Mouse (Mus musculus): ENCODE measurements around the gene Emx1.

The Emx1 gene

DNA sequence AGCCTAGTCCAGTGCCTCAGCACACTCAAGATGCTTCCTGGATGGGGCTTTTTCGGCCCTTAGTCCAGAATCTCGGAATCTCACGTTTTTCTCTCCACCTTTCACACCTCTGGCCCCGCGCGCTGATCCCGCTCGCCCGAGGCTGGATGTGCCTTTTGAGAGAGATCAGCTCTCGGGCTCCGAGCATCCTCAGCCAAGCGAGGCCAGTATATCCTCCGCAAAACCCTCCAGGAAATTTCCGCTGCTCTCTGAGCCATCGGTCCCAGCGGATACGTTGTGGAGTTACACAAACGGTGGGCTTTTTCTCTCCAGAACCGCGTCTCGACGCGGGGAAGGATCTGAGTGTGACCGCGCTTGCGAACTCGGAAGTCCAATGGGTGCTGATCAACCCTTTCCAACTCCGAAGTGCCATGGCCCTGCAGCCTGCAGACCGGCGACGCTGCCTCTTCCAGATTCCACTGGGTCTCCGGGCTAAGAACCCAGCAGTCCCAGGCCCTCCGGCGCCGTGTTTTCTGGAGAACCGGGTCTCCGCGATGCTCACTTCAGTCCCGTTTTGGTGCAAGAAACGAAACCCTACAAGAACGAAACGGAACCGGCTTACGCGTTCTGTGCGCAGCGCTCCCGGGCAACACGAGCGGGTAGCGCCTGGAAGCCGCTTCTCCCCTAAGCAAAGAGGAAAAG, 2.8 kb downstream of the Emx1 start:
- DNase-seq = peak; percentile 58 to 68

DNA sequence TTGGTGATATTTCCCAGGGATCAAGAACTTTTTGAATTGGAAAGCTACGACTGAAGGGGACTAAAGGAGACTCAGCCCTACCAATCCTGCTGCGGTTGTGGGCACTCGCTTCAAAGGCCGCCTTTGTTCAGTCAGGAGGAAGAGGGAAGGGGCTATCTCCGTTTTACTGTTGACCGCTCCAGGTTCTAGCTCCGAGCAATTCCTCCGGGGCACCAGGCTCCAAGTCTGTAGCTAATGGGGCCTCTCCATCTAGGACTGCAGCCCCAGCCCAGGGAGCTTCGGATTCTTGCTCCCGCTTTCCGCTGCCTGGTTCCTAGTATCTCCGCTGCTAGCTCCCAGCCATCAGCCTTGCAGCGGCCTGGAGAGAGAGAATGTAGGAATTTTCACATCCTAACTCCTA, 3.4 kb downstream of the Emx1 start:
- peak in 1 of 2 experiments; percentile 22 for DNase-seq

DNA sequence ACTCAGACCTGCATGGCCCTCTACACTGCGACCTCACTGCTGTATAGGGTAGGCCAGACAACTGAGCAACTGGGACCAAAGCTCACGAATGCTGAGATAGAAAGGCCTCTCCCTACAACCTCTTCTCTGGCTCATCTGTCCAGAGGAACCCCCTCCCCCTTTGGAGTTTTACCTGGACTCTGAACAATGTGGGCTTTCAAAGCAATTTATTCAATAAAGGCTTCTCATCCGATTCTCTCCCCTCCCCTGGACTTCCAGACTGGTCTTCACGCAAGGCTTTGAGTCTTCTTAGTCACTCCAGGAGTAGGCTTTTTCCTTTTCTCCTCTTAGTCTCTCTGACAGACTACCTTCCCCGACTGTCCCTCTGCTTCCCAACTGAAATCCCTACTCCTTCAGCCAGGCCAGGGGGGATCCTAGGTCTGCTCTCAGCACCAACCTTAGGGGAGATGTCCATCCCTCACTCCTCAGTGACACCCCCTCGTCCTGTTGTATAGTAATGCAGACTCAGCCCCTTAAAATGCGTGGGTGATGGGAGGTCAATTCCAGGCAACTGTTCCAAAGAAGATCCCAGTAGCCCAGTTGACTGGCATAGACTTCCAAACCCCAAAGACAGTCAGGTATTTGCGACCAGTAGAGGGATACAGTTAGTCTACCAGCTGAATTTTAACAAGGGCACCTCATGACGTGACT, 4.7 kb downstream of the Emx1 start:
- DNase-seq = no peak

DNA sequence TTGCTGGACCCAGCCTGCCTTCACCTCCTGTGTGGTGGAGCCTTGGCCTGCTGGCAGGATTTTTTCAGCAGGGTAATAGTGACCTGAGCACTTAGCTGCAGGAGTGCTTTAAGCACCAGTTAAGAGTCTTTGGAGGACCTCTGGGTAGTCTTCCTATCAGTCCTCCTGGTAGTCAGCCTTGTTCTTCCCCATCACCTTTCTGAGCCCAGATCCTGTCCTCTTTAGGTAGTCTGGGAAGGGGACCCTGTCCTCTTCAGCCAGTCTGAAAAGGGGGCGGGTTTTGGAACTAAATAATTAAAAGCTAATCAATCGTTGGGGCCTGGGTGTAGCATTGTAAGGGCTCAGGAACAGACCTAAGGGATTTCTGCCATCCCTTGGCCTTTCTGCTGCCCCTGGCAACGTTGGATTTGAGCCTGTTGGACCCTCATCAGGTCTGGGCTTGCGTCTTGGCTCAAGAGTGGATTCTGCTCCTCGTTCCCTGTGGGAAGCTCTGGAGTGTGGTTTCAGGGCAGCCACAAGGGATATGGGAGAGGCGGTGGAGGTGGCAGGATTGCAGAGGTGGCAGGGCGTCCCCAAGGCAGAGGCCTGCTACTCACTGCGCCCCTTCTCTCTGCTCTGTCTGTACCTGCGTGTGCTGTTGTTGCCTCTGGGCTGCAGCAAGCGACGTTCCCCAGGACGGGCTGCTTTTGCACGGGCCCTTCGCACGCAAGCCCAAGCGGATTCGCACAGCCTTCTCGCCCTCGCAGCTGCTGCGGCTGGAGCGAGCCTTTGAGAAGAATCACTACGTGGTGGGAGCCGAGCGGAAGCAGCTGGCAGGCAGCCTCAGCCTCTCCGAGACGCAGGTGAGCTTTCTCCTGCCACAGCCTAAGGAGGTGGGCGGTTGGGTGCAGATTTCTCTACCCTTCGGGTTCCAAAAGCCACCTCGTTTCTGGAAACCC, 6.4 kb downstream of the Emx1 start:
- peak; percentile 58 to 59 for DNase-seq

DNA sequence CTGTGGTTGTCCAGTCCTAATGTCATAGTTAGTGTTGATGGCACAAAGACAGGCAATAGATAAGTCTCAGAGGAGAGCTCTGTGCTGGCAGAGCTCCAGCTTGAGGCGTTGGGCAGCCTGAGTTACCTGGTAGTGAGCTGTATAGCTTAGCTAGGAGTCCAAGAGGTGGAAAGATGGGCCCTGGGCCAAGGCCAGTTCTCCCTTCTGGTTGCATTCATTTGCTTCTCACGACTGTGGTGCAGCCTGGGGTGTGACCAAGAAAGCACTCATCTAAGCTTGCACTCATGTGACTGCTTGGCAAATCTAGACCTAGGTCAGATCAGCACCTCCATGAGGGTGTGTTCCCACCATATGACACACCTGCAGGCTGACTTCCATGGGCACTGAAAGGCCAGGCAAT, 10.7 kb downstream of the Emx1 start:
- DNase-seq = peak in 1 of 2 experiments; percentile 34

DNA sequence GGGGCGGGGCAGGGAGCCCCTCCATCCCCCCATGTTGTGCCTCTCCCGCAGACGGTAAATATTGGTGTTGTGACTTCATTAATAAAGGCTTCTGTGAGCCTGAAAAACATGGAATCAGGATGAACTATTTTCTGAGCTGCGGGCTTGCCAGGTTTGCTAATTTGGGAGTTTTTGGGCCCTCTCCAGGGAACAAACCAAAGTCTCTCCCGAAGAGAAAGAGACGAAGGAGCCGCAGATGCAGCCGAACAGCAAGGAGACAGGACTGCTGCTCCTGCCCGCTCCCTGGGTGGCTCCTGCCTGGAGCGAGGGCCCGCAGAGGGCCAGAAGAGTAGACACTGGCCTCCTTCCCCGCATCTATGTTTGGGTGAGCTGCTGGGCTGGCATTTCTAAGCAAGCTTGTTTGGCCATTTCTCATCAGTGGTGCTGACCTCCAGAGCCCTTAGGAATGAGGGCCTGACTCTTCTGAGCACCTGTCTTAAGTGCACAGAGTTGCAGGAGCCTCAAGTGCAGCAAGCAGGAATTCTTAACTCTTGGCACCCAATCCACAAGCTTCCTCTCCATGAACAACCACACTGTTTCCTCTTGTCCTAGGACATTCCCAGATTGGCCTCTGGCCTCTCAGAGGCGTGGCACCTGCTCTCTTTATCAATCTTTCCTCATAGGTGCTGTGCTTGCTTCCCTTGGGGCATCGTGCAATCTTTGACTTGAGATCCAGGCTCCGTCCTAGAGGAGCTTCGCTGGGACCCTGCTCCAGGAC, 19.1 kb downstream of the Emx1 start:
- peak in 1 of 2 experiments; percentile 30 for DNase-seq

DNA sequence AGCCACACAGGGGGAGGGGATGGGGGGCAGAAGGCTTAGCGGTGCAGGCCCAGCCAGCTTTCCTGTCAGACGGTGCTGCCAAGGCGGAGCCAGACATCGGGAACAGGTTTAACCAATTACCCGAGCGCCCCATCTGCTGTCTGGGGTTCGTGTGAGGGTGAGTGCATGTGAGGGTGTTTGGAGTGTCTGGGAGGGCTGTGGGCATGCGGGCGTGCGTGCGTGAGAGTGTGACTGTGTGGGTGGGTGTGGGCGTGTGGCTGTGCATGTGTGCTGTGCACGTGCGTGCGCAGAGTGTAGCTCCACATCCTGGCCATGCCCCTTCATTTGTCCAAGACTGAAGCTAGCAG, 19.7 kb downstream of the Emx1 start:
- DNase-seq = peak in 1 of 2 experiments; percentile 49

DNA sequence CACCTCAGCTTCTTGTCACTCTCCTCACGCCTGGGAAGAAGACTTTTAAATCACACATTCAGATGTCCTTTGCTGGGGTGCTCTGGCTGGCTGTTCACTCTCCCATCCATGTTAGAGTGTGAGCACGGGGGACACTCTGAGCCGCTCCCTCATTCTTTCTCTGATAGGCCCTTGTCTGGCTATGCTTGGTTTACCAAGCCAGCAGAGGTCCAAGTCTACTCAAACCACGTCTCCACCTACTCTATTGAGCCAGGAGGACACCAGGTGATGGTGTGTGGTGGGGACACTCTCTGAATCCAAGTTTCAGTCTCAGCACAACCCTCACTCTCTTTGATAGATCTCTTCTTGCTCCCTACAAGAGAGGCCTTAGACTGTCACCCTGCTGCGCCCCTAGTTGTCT, 20.1 kb downstream of the Emx1 start:
- DNase-seq = no peak

DNA sequence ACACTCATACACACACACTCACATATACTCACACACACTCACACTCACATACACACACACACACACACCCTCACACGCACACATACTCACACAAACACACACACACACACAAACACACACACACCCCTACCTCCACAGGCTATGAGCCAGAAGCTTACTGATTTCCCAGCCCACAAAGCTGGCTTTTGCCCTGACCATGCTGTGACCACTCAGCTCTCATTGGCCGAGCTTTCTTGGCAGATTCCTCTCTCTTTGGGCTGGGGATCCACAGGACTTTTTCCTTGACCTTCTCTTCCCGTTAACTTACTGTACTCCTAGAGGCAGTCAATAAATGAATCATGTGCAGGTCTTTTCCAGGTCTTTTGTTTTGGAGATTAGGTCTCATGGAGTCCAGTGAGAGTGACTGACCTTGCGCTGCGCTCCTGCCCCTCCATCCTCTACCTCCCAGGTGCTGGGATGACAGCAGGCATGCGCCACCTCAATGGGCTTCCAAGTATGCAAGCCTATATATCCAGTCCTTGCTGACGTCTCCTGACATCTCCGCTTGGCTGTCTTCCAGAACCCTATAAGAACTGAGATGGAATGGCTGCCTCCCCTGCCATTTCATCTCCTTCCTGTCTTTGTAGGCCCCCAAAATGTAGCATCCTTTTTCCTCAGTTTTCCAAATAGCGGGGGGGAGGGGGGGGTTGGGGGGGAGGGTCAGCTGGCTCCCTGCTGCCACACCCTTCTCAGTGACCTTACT, 22.2 kb downstream of the Emx1 start:
- peak; percentile 77 to 84 for DNase-seq

DNA sequence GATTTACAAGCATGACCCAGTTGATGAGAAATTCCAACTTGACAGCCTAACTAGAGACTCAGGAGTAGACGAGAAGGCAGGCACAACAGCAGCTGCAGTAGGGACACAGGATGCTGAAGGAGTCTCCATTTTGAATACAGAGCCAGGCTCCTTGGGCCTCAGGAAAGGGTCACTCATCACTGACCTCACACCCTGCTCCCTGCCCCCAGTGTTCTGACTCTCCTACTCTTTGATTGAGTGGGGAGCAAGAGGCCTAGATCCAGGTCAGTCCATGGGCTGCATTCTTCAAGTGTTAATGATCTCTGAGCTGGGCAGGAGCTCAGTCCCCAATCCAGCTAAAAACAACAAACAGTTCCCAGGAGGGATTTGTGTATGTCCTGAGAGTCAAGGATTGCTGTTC, 23.4 kb downstream of the Emx1 start:
- no peak for DNase-seq

DNA sequence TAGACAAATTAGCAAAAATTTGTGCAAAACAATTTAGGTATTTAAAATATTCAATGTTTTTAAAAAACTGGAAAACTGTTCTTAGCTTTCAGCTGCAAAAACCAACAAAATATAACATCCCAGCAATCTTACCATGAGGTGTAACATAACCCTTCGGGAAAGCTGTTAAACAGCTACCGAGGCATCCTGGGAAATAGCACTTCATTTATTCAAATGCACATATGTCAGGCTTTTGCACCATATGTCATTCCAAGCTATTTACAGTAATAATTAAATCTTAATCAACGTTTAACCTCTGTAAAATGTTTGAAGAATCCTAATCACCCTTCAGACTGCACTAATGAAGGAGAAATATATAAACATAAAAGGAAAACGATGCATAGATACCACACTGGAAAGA, 31.0 kb downstream of the Emx1 start:
- no peak for DNase-seq

DNA sequence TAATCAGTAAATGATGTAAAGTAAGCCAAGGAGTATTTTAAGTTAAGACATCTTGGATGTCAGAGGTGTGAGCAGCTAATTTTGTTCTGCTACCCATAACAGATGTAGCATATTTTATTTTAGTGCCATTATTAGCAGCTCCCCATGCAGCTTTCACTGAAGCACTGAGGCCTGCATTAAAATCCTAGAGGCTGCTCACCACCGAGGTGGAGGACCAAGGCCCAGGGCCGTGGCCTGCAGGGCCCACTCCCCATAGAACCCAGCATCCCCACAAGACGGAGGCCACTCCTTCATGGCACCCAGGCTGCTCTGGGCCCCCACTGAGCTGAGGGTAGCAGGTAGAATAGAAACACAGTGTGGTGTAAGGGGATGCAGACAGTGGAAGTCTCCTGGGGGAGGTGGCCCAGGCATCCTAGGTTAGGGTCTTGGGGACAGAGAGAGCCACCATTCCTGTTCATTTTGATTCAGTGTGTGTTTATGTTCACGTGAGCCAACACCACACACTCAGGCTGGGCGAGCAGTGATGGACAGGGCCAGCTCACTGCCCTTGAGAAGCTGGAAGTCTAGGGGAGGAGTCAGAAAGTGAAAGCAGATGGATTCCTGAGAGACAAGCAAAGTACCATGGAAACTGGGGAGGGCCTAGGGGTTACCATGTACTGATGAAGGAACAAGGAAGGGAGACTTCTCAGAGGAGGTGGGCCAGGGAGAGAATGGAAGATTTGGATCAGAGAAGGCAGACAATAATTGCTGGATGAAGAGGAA, 31.6 kb downstream of the Emx1 start:
- no peak for DNase-seq

DNA sequence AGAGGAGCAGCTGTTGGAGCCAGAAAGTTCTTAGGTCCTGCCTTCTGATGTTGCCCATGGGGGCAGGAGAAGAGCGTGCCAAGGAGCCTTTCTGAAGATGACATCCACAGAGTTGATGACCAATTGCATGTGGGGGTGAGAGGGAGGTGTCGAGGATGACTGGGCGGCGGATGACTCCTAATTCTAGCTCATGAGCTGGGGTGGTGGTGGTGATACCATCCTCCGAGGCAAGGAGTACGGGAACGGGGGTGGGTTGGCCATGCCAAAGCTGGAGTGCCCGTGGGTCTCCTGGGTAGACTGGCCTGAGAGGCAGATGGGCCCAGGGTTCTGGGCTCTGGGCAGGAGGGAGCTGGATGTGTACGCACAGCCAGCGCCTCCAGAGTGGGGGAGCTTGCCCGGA, 32.5 kb downstream of the Emx1 start:
- DNase-seq = peak in 1 of 2 experiments; percentile 34

DNA sequence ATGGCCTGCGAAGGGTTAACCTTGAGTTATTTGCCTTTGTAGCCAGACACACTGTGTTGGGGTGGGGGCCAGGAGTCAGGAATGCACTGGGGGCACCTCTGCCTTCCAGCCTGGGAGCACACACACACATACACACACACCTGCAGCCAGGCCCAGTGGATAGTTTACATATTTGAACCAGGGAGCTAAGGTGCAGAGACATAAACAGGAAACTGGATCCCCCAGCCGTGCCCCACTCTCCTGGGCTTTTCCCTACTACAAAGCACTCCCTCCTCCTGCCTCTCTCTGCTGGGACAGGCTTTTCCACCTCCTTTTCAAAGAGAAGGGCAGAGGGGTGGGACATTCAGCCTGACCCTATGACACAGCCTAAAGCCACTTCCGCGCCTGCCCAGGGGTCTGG, 33.7 kb downstream of the Emx1 start:
- DNase-seq = no peak

DNA sequence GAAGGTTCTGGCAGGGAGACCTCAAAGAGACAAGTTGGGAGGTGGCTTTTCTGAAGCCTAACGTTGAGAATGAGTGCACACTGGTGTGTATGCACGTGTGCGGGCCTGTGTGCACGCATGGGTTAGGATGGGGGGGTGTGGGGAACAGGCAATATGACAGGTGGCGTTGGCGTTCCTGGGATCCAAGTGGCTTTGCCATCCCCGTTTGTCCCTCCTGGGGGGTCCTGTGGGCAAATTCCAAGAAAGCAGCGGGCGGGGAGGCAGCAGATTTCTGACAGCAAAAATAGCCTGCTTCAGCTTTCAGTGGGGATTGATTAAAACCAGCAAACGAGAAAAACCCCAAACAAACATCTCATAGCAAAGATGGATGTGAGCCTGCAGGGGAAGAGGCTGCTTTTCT, 35.3 kb downstream of the Emx1 start:
- DNase-seq = peak; percentile 79 to 89

DNA sequence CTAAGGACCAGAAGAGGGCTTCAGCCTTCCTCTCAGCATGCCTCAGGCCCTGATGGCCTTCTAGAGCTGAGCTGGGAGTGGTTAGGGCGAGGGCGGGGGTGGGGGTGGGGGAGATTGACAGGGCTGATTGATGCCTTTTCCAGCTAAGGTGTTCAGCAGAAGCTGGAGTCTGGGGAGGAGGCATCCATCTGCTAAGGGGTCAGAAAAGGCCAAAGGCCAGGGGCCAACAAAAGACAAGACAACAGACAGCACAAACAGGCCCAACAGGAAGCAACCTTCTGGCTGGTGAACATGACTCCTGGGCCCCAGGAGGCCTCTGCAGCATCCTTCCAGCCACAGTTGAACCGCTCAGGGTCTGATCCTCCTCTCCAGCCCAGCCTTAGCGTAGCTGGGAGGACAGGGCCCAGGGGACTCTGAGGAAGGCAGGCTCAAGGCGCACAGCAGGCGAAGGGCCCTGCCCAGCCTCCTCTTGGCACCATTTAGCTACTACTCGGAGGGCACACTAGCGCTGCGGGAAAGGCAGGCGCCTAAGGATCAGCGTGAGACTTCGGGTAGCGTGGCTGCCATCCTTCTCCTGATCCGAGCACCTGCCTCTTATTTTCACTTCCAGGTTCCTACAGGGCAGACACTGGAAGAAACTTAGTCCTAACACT, 36.4 kb downstream of the Emx1 start:
- DNase-seq = peak in 1 of 2 experiments; percentile 54

DNA sequence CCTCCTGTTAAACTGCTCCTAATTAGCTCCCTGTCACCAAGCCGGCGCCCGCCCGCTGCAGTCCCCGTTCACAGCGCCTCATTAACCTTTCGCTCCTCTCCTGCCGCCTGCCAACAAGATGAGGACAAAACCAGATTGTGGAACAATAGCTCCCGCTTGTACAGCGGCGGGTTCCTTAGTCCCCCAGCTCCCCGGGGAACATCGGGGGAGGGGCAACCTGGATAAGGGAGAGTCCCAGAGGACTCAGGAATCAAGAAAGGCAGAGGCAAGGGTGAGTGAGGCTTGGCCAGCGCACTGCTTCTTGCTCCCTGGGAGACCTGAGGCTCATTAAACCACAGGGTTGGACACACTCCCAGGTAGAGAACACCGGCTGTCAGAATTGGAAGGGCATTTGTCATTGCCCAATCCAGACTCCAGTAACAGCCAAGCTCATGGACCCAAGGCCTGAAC, 37.2 kb downstream of the Emx1 start:
- DNase-seq = peak; percentile 72 to 73

DNA sequence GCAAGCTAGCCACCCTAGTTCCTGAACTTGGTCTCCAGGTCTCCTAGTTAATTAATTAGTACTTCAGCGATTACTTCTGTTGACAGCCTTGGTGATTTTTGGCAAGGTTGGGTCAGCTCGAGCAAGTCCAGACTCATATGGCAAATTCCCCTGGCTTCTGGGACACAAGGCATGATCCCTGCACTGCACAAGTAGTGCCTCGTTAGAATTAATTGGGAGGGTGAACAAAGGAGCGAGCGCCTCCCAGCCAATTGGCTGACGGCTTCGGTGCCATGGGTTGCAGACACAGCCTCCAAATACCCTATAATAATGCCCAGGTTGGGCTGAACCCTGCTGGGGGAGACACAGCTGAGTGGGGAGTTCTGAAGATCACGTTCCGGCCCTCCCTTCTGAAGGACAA, 39.3 kb downstream of the Emx1 start:
- DNase-seq = no peak

DNA sequence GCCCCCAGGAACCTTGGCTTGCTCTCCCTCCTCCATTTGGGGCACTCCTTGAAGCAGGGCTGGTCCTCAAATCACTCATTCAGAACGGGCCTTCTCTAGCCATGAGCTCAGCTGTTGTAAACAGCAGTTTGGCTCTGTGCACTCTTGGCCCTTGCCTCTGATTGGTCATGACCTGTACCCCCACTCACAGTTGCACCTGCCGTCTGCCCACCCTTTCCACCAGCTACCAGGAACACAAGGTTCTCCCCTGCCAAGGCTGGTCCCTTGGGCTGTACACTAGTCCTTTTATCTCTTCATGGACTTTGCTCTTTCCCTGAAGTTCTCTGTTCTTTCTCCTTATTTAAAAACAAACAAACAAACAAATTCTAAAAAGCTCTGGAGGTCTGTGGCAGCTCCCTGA, 40.3 kb downstream of the Emx1 start:
- no peak for DNase-seq

DNA sequence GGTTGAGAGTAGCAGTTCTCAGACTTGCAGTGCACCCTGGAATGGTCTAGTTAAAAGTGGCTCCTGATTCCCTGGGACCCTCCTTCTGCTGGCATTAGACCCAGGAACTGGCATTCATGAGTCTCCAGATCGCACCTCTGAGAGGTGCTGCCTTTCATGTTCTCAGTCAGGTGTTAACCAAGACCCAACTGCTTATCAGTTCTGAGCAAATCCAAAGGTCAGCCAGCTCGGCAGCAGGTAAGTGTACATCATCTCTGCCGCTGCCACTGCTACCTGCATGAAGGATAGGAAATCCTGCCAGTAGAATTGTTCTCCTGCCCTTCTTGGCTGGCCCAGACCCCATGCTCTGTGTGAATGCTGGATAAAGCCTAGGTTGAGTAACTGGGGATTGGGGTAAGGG, 43.5 kb downstream of the Emx1 start:
- DNase-seq = no peak

DNA sequence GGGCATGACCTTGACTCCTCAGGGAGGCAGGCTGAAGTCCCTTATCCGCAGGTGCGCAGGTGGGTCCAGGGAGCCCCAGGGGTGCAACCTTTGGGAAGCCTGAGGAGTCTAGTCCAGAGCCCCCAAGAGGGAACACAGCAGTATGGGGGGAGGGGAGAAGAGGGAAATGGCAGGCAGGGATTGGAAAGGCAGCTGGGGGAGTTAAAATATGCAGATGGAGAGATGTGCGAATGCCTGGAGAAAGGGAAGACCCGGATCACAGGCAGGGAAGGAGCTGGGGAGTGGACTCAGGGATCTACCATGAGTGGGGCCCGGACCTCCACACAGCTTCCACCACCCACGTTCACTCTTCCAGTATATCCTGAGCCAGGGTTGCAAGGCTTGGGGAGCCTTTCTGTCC, 44.2 kb downstream of the Emx1 start:
- no peak for DNase-seq
